Mouse (Mus musculus): ENCODE results near the gene Adamts2. TPM values are rescaled to one million over a fixed set of nuclear protein-coding genes. Genes with fewer than 3 reads are reported as not detected.

Gene Adamts2
- polyA plus RNA-seq, 1 experiment, result 52.1 TPM

DNA sequence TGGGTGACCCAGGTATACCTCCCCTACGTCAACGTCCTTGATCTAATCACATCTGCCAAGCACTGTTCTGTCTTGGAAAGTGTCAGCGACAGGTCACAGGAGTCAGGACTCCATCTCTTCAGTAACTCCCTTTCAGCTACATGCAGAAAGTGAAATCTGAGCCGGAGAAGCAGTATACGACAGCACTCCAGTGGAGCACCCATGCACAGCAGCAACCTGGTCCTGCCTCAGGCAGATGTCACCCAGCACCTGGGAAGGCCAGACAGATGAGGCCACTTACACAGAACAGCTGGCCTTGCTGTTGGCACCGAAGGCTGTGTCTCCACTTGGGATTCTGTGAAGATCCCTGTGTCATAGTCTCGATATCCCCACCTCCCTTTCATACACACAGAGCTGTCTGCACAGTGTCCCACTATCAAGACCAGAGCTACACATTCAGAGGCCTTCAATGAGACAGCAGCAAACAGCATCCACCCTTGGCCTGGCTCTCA is 70.0 kb downstream of the Adamts2 start:
- DNase-seq (ENCODE audit: low read depth), result no peak

DNA sequence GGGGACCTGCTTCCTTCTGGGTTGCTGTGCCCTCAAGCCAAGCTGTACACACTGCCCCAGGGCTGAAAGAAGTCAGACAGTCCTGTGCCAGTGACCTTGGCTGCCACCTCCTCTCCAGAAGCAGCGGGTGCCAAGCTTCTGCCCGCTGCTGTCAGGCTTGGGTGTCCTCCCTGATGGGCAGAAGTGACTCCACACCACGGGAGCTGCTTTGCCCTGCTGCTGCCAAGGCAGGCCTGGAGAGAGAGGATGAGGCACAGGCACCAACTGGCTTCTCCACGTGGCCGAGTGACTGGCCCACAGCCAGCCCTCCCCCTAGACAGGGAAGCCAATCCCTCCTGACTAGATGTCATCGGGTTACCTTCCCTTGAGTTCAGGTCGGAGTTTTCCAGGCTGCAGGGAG is 71.0 kb downstream of the Adamts2 start:
- DNase-seq (ENCODE audit: low read depth), result no peak

DNA sequence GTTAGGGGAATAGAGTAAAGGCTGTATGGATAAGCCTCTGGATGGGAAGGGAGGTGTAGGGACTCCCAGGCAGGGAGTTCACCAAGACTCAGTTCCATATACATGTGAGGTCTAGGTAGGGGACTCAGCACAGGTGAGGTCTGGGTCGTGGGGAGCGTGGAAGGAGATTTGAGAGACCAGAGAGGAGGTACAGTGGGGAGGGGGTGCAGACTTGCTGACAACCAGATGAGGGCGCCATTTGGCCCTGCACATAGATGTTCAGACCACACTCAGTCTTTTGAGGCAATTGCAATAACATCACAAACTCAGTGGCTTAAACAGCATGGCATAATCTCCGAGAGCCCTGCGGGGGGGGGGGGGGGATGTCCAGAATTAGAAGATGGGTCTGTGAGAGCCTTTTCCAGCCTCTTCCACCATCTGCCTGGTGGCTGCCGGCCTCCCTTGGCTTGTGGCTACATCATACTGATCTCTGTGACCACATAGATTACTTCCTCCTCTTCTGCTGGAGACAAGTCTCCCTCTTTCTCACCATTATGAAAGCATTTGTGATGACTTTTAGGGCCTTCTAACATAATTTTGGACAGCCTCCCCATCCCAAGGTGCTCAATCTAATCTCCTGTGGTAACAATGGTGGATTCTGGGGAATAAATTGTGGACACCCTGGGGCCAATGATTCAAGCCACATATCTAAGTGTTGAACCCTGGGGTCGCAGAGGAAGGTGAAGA is 71.8 kb downstream of the Adamts2 start:
- no peak for DNase-seq (ENCODE audit: low read depth)

DNA sequence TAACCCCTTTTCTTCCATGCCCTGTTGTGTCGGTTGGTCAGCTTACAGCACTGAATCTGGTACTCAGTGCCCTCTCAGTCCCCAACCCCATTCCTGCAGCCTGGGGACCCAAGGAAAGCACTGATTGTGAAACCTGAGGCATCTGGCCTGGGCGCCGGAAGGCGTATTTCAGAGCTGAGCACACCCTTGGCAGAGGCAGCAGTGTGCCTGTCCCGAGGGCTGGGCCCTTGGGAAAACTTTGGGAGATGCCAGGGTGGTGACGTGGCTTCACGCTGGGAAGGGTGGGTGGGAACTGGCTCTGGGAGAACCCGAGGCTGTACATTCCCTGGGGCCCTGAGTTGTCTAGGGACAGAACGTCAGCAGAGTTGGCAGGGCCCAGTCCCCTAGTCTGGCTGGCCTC is 72.5 kb downstream of the Adamts2 start:
- no peak for DNase-seq (ENCODE audit: low read depth)

DNA sequence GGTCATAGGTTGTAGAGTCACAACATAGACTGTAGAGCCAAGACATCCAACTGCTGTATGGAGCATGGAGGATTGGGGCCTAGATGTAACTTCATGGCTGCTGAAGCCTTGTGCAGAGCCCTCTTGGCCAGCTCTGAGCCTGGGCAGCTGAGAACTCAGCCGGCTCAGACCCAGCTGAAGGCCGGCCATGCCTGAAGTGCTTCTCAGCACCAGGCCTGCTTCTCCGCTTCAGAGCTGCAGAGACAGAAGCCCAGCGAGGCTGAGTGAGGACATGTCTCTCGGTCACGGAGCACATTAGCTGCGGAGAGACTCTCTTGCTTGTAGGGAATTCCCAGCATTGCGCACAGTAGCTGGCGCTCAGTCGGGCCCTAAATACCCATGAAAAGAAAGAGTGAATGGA is 76.8 kb downstream of the Adamts2 start:
- no peak for DNase-seq (ENCODE audit: low read depth)

DNA sequence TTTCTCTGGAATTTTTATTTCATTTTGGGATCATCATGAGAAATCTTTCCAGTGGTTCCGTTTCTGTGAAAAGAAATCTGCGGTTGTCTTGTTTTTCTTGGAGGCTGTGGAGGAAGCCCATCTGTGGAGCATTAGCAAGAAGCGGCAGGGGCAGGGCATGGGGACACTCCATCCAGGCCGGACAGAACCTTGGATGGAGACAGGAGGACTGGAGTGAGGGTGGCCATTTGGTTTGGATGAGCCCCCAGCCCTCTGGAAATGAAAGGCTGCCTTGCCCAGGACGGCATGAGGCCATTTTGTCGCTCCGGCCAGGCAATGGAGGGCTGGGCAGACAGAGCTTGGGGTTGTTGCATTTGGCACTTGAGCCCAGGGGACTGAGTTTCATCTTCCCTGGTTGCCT is 80.1 kb downstream of the Adamts2 start:
- no peak for DNase-seq (ENCODE audit: low read depth)

DNA sequence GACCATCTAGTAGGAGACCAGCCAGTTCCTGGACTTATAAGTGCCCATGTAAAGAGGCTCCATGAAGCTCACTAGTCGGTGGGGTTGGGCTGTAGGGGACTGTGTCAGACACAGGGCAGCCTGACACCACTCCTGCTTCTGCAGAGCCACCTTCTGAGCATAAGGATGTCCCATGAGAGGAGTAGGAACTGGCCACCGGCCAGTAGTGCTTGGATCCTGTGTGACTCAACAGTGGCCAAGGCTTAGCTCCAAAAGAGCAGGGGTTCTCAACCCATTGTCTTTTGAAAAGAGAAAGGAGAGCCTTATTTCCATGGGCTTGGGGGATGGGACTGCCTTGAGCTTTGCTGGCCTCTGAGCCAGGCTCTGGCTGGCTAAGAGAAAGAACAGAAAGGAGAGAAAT is 81.9 kb downstream of the Adamts2 start:
- DNase-seq (ENCODE audit: low read depth), result no peak

DNA sequence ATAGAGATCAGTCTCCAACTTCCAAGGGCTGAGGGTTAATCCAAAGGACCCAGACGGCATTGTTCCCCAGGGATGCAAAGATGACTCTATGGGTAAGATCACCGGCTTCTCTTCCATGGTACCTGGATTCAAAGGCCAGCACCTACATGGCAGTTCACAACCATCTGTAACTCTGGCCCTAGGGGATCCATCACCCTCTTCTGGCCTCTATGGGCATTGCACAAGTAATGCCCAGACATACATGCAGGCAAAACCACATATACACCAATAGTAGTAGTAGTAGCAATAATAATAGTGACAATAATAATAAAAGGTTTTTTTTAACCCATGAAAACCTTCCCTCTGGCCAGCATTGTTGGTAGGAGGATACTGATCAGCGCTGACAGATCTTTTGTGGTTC is 86.7 kb downstream of the Adamts2 start:
- DNase-seq (ENCODE audit: low read depth), result no peak

DNA sequence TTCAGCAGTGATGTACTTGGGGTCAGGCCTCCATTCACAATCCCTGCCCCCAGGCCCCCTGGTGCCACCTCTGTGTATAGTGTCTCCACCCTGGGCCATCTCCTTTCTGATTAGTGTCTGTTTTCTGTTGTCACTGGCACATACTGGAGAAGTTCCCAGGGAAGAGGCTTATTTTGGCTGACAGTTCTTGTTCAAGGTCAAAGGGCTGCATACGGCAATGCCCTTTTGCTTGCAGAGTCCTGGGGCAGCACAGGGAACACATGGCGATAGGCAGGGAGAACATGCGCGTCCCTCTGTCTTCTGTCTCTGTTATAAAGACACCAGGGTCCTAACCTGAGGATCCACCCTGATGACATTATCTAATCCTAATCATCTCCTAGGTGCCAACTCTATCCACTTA is 87.8 kb downstream of the Adamts2 start:
- DNase-seq (ENCODE audit: low read depth), result no peak

DNA sequence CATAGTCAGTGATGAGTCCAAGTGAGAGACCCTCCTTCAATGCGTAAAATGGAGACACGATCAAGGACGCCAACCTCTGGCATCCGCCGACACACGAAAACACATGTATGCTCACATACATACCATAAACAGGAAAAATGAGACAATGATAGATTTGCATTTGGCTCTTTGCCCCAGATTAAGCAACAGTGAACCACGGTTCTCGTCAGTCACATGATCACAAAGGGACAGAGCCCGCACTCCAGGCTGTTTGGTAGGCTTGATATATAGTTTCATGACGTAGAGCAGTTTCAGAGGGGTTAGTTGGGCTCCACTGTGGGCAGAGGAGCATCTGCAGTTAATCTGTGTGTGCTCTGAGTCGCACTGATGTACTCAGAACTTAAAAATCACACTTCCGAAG is 98.1 kb downstream of the Adamts2 start:
- no peak for DNase-seq (ENCODE audit: low read depth)

DNA sequence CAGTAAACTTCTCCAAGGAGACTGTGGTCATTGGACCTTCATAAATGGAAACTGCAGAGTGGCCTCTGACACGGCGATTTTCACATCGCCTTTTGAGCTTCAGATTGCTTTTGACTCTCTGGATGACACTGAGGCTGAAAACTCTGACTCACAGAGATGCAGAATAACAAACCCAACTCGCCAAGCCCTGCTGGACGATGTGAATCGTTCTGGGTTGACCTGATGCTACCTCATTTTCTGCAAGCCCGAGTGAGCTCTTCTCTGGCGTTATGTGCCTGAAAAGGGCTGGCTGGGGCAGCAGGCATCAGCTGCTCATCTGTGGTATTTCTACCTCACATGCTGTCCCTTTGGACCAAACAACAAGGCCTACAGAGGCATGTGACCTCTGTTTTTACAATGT is 98.6 kb downstream of the Adamts2 start:
- DNase-seq (ENCODE audit: low read depth), result no peak

DNA sequence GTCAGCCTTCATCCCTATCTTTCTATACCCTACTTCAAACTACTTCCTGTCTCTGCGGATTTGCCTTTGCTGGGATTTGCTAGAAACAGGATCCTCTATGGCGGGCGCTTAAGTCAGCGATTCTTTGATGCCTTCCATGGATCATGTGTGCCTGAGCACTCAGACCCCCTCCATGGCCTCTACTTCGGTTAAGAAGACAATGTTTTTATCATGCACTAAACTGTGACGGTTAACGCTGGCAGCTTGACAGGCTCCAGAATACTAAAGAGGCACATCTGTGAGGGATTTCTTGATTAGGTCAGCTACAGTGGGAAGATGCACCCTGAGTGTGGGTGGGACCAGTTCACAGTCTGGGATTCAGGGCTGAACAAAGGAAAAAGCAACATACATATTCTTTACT is 101.5 kb downstream of the Adamts2 start:
- DNase-seq (ENCODE audit: low read depth), result no peak

DNA sequence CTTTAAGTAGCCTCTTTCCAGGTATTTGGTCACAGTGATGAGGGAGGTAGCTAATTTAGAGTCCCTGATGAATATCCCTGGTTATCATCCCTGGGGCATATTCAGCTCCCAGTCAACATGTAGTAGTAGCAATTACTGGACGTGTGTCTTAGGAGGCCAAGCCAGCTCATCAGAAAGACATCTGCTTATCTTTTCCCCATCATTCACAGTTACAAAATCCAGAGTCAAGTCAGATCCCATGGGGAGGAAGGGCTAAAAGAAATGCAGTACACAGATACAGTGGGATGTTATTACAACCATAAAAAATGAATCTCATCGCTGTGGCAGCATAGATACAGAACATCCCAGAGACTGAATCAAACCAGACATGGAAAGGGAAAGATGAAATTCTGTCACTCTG is 102.6 kb downstream of the Adamts2 start:
- no peak for DNase-seq (ENCODE audit: low read depth)

DNA sequence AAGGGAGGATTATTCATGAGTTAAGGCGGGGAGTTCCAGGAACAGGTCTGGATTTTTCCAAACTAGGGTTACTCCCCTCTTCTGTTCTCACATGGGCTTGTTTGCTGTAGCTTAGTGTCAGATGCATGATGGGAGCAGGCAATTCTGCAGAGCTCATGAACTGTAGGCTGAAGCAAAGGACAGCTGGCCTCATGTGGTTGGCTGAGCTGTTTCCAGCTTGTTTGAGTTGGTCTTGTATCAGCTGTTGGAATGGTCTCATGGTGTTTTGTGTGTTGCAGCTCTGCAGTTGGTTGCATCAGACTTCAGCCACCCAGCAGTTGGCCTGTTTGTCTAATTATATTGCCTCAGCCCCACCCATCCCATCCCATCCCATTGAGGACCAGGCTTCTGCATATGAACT is 105.4 kb downstream of the Adamts2 start:
- no peak for DNase-seq (ENCODE audit: low read depth)

DNA sequence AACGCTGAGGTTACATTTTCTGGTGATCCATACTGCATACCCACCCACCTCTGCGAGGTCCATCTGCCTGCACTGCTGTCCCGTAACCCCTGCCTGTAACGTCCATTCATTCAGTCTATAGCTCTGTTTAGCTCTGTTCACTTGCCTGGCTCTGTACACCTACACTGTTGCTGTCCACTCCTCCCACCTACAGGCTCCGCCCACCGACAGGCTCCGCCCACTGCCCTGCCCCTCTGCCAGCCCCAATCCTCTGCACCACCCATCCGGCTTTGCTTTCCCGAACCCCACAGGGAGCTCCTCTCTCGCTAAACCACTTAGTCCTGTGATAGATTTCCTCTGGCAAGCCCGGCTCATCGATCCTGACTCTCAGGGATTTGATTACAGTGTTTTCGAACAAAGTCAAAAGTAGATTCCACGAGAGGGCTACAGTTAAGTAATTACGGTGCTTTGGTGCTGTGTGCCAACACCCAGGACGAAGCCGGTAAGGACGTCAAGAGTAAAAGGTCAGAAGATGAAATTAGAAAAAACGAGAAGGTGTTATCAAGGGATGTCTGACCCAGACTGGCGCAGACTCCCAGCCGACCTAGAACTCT is 111.8 kb downstream of the Adamts2 start:
- no peak for DNase-seq (ENCODE audit: low read depth)

DNA sequence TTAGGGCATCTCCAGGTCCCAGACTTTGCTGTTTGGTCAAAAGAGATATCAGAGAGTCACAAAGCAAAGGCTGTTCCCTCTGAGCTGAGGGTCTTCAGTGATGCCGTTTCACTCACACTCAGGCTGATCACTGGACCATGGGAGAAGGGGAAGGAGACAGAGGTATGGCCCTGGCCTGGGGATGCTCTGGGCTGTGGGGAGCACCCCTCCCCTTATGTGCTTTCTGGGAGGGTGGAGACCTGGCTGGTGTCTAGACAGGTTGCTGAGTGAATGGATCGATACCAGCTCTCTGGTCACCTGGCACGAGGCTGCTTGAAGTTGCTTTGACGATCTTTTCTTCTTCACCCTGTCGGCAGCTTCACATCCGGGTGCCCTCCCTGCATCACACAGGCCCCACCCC is 113.2 kb downstream of the Adamts2 start:
- DNase-seq (ENCODE audit: low read depth), result no peak

DNA sequence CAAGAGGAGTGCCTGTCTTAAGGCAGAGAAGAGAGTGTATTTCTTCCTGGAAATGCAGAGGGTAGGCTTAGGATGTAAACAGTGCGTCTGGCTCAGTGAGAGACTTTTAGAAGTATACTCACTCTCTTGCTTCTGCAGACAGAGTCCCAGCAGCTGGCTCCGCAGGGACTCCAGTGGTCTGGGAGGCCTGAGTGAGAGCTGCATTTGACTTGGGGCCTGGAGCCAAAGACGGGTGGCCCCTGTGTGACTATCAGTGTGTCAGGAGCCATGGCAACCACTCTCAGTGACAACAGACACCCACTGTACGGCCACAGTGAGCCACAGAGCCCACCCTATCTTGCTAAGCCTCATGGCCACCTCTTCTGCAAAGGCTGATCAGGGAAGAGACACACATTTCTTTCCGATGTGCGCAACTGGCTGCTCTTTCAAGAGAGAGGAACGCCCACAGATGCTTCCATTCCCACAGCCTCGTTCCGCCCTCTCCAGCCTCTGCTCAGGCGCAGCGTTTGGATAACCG is 115.6 kb downstream of the Adamts2 start:
- no peak for DNase-seq (ENCODE audit: low read depth)

DNA sequence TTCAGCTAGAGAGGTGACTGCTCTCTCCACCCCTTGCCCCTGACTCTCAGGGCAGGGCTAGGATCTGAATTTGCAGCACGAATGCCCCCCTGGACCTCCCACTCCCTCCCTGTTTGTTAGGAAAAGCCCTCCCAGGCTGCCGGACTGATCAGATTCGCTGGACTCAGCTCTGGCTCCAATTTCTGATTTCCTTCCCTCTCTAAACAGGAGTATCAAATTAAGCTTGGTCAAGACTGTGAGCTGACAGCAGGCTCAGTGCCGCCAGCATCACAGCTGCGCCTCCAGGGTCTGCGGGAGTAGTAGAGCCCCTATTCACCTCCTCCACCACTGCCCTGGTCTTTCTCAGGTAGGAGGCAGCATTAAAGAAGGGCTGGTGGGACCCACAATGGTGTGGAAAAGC is 117.0 kb downstream of the Adamts2 start:
- no peak for DNase-seq (ENCODE audit: low read depth)

DNA sequence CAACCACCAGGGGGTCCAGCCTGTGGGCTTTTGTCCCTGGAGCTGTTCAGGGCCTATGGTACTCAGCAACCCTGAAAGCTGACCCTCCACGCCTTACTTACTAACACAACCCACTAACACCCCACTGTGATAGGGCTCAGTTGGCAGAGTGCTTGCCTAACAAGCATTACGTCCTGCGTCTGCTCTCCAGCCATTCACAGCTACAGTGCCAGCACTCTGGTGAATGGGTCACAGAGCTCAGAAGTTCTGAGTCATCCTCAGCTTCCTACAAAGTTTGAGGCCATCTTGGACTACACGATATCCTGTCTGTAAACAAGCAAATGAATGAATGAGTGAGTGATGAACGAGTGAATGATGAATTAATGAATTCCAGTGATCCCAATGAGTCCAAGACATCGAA is 118.5 kb downstream of the Adamts2 start:
- DNase-seq (ENCODE audit: low read depth), result no peak

DNA sequence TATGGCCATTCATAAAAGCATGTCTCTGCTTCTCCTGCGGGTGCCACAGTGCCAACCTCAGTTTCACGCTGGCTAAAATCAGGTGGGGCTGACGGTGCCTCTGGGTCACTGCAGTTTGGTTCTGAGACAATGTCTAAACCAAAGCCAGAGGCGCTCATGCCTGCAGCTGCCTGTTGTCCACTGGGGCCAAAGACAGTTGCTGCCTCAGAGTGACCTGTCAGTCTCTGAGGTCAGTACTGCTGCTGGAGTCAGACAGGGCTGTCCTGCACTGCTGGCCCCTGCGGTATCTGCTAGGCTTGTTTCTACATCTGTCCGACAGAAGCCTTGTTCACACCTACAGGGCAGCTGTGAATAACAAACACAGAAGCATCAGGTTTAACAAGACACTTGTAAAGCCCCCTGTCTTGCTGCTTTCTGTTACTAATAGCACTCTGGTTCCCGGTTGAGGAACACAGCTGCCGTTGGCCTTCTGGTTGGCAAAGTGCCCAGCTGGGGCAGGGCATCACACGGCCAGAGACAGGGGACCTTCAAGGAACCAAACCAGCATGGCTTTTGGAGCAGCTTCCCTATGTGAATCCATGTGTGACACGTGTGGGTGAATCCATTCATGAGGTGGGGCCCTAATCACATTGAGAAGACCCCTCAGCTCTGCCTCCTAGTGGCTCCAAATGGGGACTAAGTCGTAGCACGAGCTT is 119.1 kb downstream of the Adamts2 start:
- DNase-seq (ENCODE audit: low read depth), result no peak

DNA sequence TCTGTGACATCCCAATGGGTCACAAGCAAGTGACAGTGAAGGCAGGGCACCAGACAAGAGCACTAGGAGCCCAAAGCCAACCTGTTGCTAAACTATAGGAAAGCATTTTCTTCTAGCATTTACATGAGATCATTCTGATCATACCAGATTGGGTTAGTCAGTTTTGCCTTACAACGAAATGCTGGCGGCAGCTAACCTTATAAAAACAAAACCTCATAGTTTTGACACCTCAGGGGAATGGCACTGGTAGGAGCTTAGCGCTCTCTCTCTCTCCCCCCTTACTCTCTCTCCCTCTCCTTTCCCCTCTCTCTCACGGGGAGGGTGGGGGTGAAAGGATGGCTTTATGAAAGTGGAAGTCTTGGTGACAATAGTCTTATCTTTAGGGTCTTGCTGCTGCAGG is 123.7 kb downstream of the Adamts2 start:
- no peak for DNase-seq (ENCODE audit: low read depth)

DNA sequence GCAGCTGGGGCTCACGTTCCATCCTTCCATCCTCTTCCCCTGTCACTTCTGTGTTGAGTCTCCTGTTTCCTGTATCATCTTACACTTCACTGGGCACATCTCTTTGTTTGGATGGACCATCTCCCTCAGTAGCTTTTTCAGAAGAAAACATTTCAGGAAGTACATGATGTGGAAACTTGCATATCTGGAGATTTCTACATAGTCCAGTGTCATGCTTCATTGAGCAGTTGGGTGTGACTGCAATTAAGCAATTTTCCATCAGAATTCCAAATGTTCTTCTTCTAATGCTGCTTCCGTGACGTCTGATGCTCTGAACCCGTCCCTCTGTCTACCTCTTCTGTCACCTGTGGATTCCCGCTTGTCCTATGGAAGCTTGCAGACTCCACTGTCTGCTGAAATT is 124.2 kb downstream of the Adamts2 start:
- DNase-seq (ENCODE audit: low read depth), result no peak

DNA sequence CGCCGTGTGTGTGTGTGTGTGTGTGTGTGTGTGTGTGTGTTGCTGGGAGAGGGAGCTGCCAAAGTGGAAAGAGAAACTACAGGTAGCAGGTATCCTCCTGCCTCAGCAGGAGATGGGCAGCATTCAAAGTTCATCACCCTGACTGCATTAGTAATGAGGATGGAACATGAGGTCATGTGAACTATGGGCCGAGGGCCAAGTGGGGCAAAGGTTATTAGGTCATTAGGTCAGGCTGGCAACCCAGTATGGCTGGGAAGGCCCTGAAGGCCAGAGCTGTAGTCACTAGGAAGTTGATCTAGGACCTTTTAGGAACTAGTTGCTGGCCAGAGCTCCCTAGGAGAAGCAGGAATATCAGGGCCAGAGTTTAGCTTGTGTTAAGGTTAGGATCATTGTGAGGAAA is 131.3 kb downstream of the Adamts2 start:
- DNase-seq (ENCODE audit: low read depth), result no peak
